Mouse (Mus musculus) duodenum, adult 2 months (tissue): ENCODE results near the gene Gm4707. TPM values are rescaled to one million over a fixed set of nuclear protein-coding genes. Genes with fewer than 3 reads are reported as not detected.

ENCODE experiments used
- polyA plus RNA-seq: library from polyadenylated mRNA; depleted of rRNA; stranded (reverse); fragments of >200 nt; gene quantifications from 2 replicates; pipeline ENCODE4 v1.2.3, GENCODE M21; 2012; ENCODE audit warnings: low replicate concordance; rRNA removed

Gm4707 gene
- polyA plus RNA-seq = 0.43 TPM in 1 of 2 replicates, not detected in the other

GRCm38 (mm10) chr17:71459818-71460217 is at the start of gene Gm4707:
Gene Gm4707, minus strand, starts transcription at chr17:71459918.

GRCm38 (mm10) chr17:71474762-71475704 is 15.3 kb upstream of the Gm4707 start, which contains the start of gene Smchd1:
Gene Smchd1, minus strand, starts transcription at chr17:71475343.

Other genes with a start within 250 kb of the Gm4707 start
- gene Emilin2, start 147.9 kb downstream of the Gm4707 start, polyA plus RNA-seq = 1.5 and 2.3 TPM in 2 replicates
- 1.3 and 1.8 TPM in 2 replicates for gene Smchd1, start 15.4 kb upstream of the Gm4707 start, polyA plus RNA-seq
- 0.02 TPM in 1 of 2 replicates, not detected in the other for gene Ndc80, start 66.9 kb upstream of the Gm4707 start, polyA plus RNA-seq
- not detected in 2 replicates for gene Spdya, start 92.1 kb upstream of the Gm4707 start, polyA plus RNA-seq
- 1.1 and 2.3 TPM in 2 replicates for gene Wdr43, start 156.0 kb upstream of the Gm4707 start, polyA plus RNA-seq
- 0.06 and 0.32 TPM in 2 replicates for gene Togaram2, start 213.3 kb upstream of the Gm4707 start, polyA plus RNA-seq